Mouse (Mus musculus) neural tube, embryonic 12.5 days (tissue): ENCODE results near the gene Il17rc. TPM values are rescaled to one million over a fixed set of nuclear protein-coding genes. Genes with fewer than 3 reads are reported as not detected.

Experiments
- ATAC-seq: fragments of 200-750 bp; cut with Nextera tagmentation; 2 replicates; pipeline ENCODE4 v1.8.0; 2017; ENCODE audit warnings: low read depth, mild to moderate bottlenecking, moderate TSS enrichment, moderate library complexity; ENCODE audit not compliant: low FRiP score
- H3K27ac ChIP-seq: fragments of 300-500 bp; sonication (generic); 2 replicates; pipeline ENCODE4 v1.5.1; 2016
- H3K27me3 ChIP-seq: fragments of 300-500 bp; sonication (generic); replicated peaks from 2 replicates; pipeline ENCODE4 v1.6.1; 2016; ENCODE audit warnings: mild to moderate bottlenecking
- H3K36me3 ChIP-seq: fragments of 300-500 bp; sonication (generic); 2 replicates; pipeline ENCODE4 v1.6.1; 2016; ENCODE audit warnings: mild to moderate bottlenecking
- H3K4me1 ChIP-seq: fragments of 300-500 bp; sonication (generic); 2 replicates; pipeline ENCODE4 v1.6.1; 2016
- H3K4me2 ChIP-seq: fragments of 300-500 bp; sonication (generic); replicated peaks from 2 replicates; pipeline ENCODE4 v1.6.1; 2016; ENCODE audit warnings: mild to moderate bottlenecking
- H3K4me3 ChIP-seq: fragments of 300-500 bp; sonication (generic); 2 replicates; pipeline ENCODE4 v1.5.1; 2016
- H3K9ac ChIP-seq: fragments of 300-500 bp; sonication (generic); 2 replicates; pipeline ENCODE4 v1.6.1; 2016; ENCODE audit warnings: mild to moderate bottlenecking
- H3K9me3 ChIP-seq: fragments of 300-500 bp; sonication (generic); 2 replicates; pipeline ENCODE4 v1.6.1; 2016; ENCODE audit warnings: mild to moderate bottlenecking
- WGBS: fragments of 180-500 bp; shearing (Covaris S2); methylation state at CpG from one replicate; pipeline ENCODE4 v1.1.7; 2016; 5-methylcytosine and 5-hydroxymethylcytosine counted together
- polyA plus RNA-seq: library from polyadenylated mRNA; unstranded; fragments of >200 nt; fragmentation: Nextera tagmentation; extraction: Ambion mirVana; gene quantifications from 2 replicates; pipeline ENCODE4 v1.2.1, GENCODE M21; 2016

Il17rc gene
- polyA plus RNA-seq, 1 experiment from 2014 or later = 2.4 TPM

DNA sequence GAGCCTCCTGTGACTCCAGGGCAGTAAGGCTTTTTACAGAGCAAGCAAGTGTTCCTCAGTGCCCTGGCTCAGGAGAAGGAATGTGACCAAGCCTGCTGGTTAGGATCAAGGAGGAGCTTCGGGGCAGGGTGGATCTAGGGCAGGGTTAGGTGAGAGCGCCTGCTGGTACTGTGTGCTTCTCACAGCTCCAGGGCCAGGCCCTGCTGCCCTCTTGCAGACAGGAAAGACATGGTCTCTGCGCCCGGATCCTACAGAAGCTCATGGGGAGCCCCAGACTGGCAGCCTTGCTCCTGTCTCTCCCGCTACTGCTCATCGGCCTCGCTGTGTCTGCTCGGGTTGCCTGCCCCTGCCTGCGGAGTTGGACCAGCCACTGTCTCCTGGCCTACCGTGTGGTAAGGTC, 12.6 kb upstream of the Il17rc start:
- WGBS = 69% methylated on average over 10 of the region's 10 CpGs
- Histone ChIP-seq H3K36me3 (no peaks in the 10 kb centered on the region), H3K4me1 (no peaks in the 10 kb centered on the region), H3K4me2 (no peak overlapping the region), H3K9ac (no peak overlapping the region), H3K27ac (no peak overlapping the region), H3K4me3 (no peak overlapping the region), H3K9me3 (no peaks in the 10 kb centered on the region), H3K27me3 (no peaks in the 10 kb centered on the region)
- no peak for ATAC-seq

- no peak overlapping the region for H3K27ac ChIP-seq
These were observed 7.2 kb upstream of the Il17rc start for GRCm38 (mm10) chr6:113464040-113464439.

DNA sequence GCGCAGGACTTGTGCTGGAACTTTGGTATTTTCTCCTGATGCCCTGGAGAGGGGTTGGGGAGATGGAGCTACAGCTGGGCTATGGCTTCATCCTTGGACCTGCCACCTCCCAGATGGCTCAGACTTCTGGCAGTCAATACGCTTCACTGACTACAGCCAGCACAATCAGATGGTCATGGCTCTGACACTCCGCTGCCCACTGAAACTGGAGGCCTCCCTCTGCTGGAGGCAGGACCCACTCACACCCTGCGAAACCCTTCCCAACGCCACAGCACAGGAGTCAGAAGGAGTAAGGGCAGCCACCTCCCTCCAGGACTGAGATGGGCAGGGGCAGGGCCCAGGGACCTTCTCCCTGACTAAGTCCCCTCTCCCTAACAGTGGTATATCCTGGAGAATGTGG, 5.6 kb upstream of the Il17rc start:
- Histone ChIP-seq H3K4me1 (peaks cover 11% of the 10 kb centered on the region), H3K4me2 (no peak overlapping the region), H3K27me3 (peaks cover 13% of the 10 kb centered on the region), H3K27ac (no peak overlapping the region), H3K9me3 (no peaks in the 10 kb centered on the region), H3K4me3 (no peak overlapping the region), H3K9ac (no peak overlapping the region), H3K36me3 (no peaks in the 10 kb centered on the region)
- ATAC-seq = no peak
- 56% methylated on average over 5 of the region's 5 CpGs for WGBS

More at GRCm38 (mm10) chr6:113464040-113464439, 7.2 kb upstream of the Il17rc start:
- H3K4me1 ChIP-seq = 0 out of 2 replicates have a peak, but pooled peaks cover 4% of the 10 kb centered on the region
- H3K9me3 ChIP-seq = no peaks in the 10 kb centered on the region
- ATAC-seq = no peak
- WGBS = 67% methylated on average over 7 of the region's 7 CpGs
- H3K36me3 ChIP-seq = no peaks in the 10 kb centered on the region
- H3K9ac ChIP-seq = no peak overlapping the region
- no peaks in the 10 kb centered on the region for H3K27me3 ChIP-seq
- no peak overlapping the region for H3K4me3 ChIP-seq
- H3K4me2 ChIP-seq = no peak overlapping the region

- Histone ChIP-seq H3K4me2 (peak overlapping the region; percentile 66), H3K9ac (no peak overlapping the region), H3K4me3 (no peak overlapping the region), H3K9me3 (no peaks in the 10 kb centered on the region), H3K27ac (no peak overlapping the region), H3K4me1 (peaks cover 11% of the 10 kb centered on the region), H3K27me3 (peaks cover 24% of the 10 kb centered on the region), H3K36me3 (no peaks in the 10 kb centered on the region)
- ATAC-seq = no peak
- WGBS = 66% methylated on average over 3 of the region's 3 CpGs
These were observed 2.7 kb upstream of the Il17rc start for GRCm38 (mm10) chr6:113468512-113468911.

DNA sequence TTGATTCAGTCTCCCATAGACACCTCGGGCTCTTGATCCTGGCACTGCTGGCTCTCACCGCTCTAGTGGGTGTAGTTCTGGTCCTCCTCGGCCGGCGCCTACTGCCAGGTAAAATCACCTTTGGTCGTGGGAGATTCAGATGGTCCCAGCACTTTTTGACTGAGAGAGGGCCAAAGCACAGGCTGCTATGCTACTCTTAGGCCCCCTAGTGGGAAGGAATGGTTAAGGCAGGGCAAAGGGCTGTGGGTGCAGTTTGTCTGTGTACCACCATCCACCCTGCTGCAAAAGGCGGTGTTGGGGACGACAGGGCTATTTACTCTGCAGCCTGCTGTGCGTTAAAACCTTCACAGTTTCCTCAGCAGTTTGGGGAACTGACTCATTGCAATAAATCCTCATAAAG, 2.2 kb upstream of the Il17rc start:
- H3K4me2 ChIP-seq = peak overlapping the region; percentile 66
- H3K27me3 ChIP-seq = peaks cover 24% of the 10 kb centered on the region

GRCm38 (mm10) chr6:113469432-113469831, 1.8 kb upstream of the Il17rc start:
- Histone ChIP-seq H3K4me1 (peaks cover 11% of the 10 kb centered on the region), H3K4me3 (peak overlapping the region; percentile 33), H3K27me3 (peaks cover 26% of the 10 kb centered on the region), H3K9me3 (no peaks in the 10 kb centered on the region), H3K27ac (no peak overlapping the region), H3K36me3 (no peaks in the 10 kb centered on the region), H3K4me2 (peak overlapping the region; percentile 66), H3K9ac (peak overlapping the region; percentile 44; the same call in 1 of the 2 replicates)
- ATAC-seq = peak; percentile 72
- WGBS = under 1% methylated on average over 31 of the region's 31 CpGs

More for the DNA sequence above, 2.2 kb upstream of the Il17rc start:
- Histone ChIP-seq H3K9me3 (no peaks in the 10 kb centered on the region), H3K9ac (no peak overlapping the region), H3K4me3 (peak overlapping the region; percentile 33), H3K27ac (no peak overlapping the region), H3K36me3 (no peaks in the 10 kb centered on the region), H3K4me1 (peaks cover 11% of the 10 kb centered on the region)
- 7% methylated on average over 9 of the region's 9 CpGs for WGBS
- ATAC-seq = peak; percentile 74

DNA sequence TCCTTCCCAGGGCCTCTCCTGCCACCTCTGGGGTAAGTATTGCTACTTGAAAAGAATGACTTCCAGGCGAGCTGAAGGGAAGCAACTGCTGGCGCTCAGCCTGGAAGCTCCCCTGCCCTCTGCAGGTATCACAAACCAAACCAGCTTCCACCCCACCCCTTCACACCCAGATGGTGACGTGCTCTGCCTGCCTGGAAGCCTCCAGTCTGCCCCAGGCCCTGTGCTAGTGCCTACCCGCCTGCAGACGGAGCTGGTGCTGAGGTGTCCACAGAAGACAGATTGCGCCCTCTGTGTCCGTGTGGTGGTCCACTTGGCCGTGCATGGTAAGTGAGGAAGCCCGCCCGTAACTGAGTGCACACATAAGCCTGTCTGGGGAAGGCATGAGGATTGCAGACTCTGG, 834 bp downstream of the Il17rc start:
- 68% methylated on average over 10 of the region's 10 CpGs for WGBS
- no peak overlapping the region for H3K27ac ChIP-seq
- H3K4me3 ChIP-seq = no peak overlapping the region

DNA sequence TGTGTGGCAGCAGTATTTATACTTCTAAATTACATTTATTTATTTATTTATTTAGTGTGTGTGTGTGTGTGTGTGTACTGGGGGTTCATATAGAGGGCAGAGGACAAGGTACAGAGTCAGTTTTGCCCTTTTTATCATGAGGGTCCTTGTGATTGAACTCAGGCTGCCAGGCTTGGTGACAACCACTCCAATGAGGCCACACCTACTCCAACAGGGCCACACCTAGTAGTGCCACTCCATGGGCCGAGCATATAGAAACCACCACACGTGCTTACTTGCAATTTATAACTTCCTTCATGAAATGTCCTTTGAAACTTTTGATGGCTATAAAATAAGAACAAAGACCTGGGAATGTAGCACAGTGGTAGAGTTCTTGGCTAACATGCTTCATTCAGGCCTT, 2.0 kb downstream of the Il17rc start:
- H3K4me1 ChIP-seq = peaks cover 11% of the 10 kb centered on the region
- H3K27me3 ChIP-seq = peaks cover 26% of the 10 kb centered on the region
- H3K36me3 ChIP-seq = no peaks in the 10 kb centered on the region
- ATAC-seq = no peak
- 82% methylated on average over 2 of the region's 2 CpGs for WGBS
- H3K9ac ChIP-seq = no peak overlapping the region
- no peak overlapping the region for H3K4me2 ChIP-seq
- H3K9me3 ChIP-seq = no peaks in the 10 kb centered on the region
- no peak overlapping the region for H3K4me3 ChIP-seq
- no peak overlapping the region for H3K27ac ChIP-seq

More for the DNA sequence above, 834 bp downstream of the Il17rc start:
- H3K9me3 ChIP-seq = no peaks in the 10 kb centered on the region
- H3K27me3 ChIP-seq = peaks cover 26% of the 10 kb centered on the region
- no peak overlapping the region for H3K9ac ChIP-seq
- H3K4me2 ChIP-seq = no peak overlapping the region
- peaks cover 11% of the 10 kb centered on the region for H3K4me1 ChIP-seq
- no peak for ATAC-seq
- H3K36me3 ChIP-seq = no peaks in the 10 kb centered on the region

DNA sequence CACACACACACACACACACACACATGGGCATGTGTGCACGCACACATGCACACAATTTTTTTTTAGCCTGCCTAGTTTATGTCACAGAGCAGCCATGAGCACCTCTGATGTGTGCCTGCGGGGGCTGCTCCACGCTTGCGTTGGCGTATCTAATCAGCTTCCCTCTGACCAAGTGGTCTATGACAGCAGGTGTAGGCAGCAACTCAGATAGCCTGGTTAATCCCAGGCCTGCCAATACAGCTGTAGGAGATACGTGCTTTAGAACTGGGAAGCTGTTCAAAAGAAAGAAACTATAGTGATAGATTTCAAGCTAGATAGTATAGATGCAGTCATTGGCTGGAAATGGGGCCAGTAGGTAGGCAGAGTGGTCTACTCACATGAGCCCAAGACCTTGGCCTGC, 2.5 kb downstream of the Il17rc start:
- 92% methylated on average over 6 of the region's 6 CpGs for WGBS
- peaks cover 26% of the 10 kb centered on the region for H3K27me3 ChIP-seq
- no peaks in the 10 kb centered on the region for H3K9me3 ChIP-seq
- H3K4me1 ChIP-seq = peaks cover 9% of the 10 kb centered on the region
- H3K9ac ChIP-seq = no peak overlapping the region
- H3K4me3 ChIP-seq = no peak overlapping the region
- no peak overlapping the region for H3K4me2 ChIP-seq
- no peak for ATAC-seq
- no peaks in the 10 kb centered on the region for H3K36me3 ChIP-seq
- H3K27ac ChIP-seq = no peak overlapping the region

GRCm38 (mm10) chr6:113477353-113477752, 6.1 kb downstream of the Il17rc start:
- peak; percentile 45; the same call in 1 of the 2 replicates for ATAC-seq
- peaks cover 5% of the 10 kb centered on the region for H3K4me1 ChIP-seq
- H3K36me3 ChIP-seq = no peaks in the 10 kb centered on the region
- no peak overlapping the region for H3K27ac ChIP-seq
- H3K9ac ChIP-seq = no peak overlapping the region
- H3K4me3 ChIP-seq = no peak overlapping the region
- 41% methylated on average over 7 of the region's 7 CpGs for WGBS
- peaks cover 10% of the 10 kb centered on the region for H3K27me3 ChIP-seq
- H3K4me2 ChIP-seq = no peak overlapping the region
- H3K9me3 ChIP-seq = no peaks in the 10 kb centered on the region

- no peak overlapping the region for H3K4me3 ChIP-seq
These were observed 7.7 kb downstream of the Il17rc start for GRCm38 (mm10) chr6:113478906-113479305.

GRCm38 (mm10) chr6:113480555-113481373, 9.5 kb downstream of the Il17rc start:
- no peak for ATAC-seq
- Histone ChIP-seq H3K36me3 (no peaks in the 10 kb centered on the region), H3K4me1 (peaks cover 21% of the 10 kb centered on the region), H3K9ac (no peak overlapping the region), H3K4me2 (no peak overlapping the region), H3K27ac (no peak overlapping the region), H3K9me3 (no peaks in the 10 kb centered on the region), H3K4me3 (no peak overlapping the region), H3K27me3 (peaks cover 7% of the 10 kb centered on the region; the same call in 1 of the 2 replicates)
- 65% methylated on average over 18 of the region's 18 CpGs for WGBS

More at GRCm38 (mm10) chr6:113478906-113479305, 7.7 kb downstream of the Il17rc start:
- 86% methylated on average over 10 of the region's 10 CpGs for WGBS
- no peak overlapping the region for H3K4me2 ChIP-seq
- no peaks in the 10 kb centered on the region for H3K9me3 ChIP-seq
- H3K27ac ChIP-seq = no peak overlapping the region
- peaks cover 10% of the 10 kb centered on the region for H3K27me3 ChIP-seq
- no peaks in the 10 kb centered on the region for H3K36me3 ChIP-seq
- peaks cover 12% of the 10 kb centered on the region for H3K4me1 ChIP-seq
- ATAC-seq = no peak
- H3K9ac ChIP-seq = no peak overlapping the region
